Mouse (Mus musculus) C2C12 (cell line): ENCODE data around the gene Cyp4f17.

Source experiments
- CEBPB ChIP-seq: IDR thresholded peaks from one replicate; pipeline ENCODE4 v1.6.1; 2011; ENCODE audit warnings: low read depth, mild to moderate bottlenecking, control low read depth, moderate library complexity
- CTCF ChIP-seq: IDR thresholded peaks from one replicate; pipeline ENCODE4 v1.5.1; 2011; ENCODE audit not compliant: control insufficient read depth, insufficient read depth, insufficient read length
- FOSL1 ChIP-seq: IDR thresholded peaks from one replicate; pipeline ENCODE4 v1.8.0; 2011; ENCODE audit warnings: mild to moderate bottlenecking, low read length; ENCODE audit not compliant: poor library complexity, insufficient read depth, severe bottlenecking
- MAX ChIP-seq: IDR thresholded peaks from one replicate; pipeline ENCODE4 v1.6.1; 2011; ENCODE audit warnings: mild to moderate bottlenecking, control low read depth
- MYOD1 ChIP-seq: IDR thresholded peaks from one replicate; pipeline ENCODE4 v1.6.1; 2011; ENCODE audit warnings: low read depth; ENCODE audit not compliant: control insufficient read depth, insufficient read length
- MYOG ChIP-seq: IDR thresholded peaks from one replicate; pipeline ENCODE4 v1.6.1; 2011; ENCODE audit not compliant: control insufficient read depth, insufficient read length; ENCODE audit errors: extremely low read depth
- USF1 ChIP-seq: IDR thresholded peaks from one replicate; pipeline ENCODE4 v1.6.1; 2011; ENCODE audit warnings: low read depth, mild to moderate bottlenecking, control low read depth, moderate library complexity

GRCm38 (mm10) chr17:32483200-32483599, 22.6 kb upstream of the Cyp4f17 start:
- TF ChIP-seq CTCF (no peak), MYOD1 (no peak), USF1 (no peak), MYOG (no peak), MAX (no peak), CEBPB (no peak), FOSL1 (no peak)
